Mouse (Mus musculus): Measurements from ENCODE around the gene 4930453N24Rik. TPM values are rescaled to one million over a fixed set of nuclear protein-coding genes. Genes with fewer than 3 reads are reported as not detected.

Gene 4930453N24Rik
- total RNA-seq (2023): 10 to 100 TPM; 26.7 to 29.6 TPM

GRCm38 (mm10) chr16:64770521-64771430 lies at the start of gene 4930453N24Rik:
Gene 4930453N24Rik, minus strand, starts transcription at chr16:64771161.

Other genes starting within 250 kb of the 4930453N24Rik start
- not detected for gene Csnka2ip, start 168.8 kb downstream of the 4930453N24Rik start, total RNA-seq (2023)
- 10 to 100 TPM; 17.1 to 17.2 TPM for gene Zfp654, start 80.5 kb upstream of the 4930453N24Rik start, total RNA-seq (2023)
- 100 to 1,000 TPM; 111 to 116 TPM for gene Cggbp1, start 80.8 kb upstream of the 4930453N24Rik start, total RNA-seq (2023)